Mouse (Mus musculus): Measurements from ENCODE around the gene Coro1a. TPM values are rescaled to one million over a fixed set of nuclear protein-coding genes. Genes with fewer than 3 reads are reported as not detected.

Coro1a gene
- total RNA-seq, 2 experiments from 2014 or later = 114 to 121 TPM

DNA sequence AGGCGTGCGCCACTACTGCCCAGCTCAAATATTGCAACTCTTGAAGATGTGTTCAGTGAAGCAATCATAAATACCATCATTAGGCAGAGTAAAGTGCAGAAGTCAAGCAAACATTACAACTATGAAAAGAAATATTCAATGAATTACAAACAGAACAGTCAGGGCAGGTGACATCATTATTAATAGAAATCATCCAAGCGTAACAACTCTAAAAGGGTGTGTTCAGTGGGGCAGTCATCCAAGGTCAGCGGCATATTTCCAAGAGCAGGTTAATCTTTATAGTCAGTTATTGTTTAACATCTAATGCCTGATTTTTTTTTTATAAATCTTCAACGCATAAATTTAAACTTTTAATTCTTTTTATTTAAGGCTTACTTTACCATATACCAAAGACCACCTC is 26.4 kb downstream of the Coro1a start:
- no peak for DNase-seq

DNA sequence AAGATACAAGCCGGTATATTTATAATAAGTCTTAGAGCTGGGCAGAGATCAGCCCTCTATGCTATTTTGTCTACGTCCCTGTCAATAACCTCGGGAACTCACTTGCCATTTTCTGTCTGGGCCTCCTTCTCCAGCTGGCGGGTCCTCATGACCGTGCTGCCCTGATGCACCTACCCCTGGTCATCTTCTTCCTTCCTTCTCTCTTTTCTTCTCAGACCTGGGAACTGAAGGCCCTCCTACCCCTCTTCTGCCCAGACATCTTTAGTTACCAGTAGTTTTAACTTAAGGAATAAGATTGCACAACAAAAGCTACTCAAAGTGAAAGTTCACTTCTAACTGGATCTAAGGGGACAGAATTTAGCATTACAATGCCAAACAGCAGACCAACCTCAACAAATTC is 27.9 kb downstream of the Coro1a start:
- no peak for DNase-seq

DNA sequence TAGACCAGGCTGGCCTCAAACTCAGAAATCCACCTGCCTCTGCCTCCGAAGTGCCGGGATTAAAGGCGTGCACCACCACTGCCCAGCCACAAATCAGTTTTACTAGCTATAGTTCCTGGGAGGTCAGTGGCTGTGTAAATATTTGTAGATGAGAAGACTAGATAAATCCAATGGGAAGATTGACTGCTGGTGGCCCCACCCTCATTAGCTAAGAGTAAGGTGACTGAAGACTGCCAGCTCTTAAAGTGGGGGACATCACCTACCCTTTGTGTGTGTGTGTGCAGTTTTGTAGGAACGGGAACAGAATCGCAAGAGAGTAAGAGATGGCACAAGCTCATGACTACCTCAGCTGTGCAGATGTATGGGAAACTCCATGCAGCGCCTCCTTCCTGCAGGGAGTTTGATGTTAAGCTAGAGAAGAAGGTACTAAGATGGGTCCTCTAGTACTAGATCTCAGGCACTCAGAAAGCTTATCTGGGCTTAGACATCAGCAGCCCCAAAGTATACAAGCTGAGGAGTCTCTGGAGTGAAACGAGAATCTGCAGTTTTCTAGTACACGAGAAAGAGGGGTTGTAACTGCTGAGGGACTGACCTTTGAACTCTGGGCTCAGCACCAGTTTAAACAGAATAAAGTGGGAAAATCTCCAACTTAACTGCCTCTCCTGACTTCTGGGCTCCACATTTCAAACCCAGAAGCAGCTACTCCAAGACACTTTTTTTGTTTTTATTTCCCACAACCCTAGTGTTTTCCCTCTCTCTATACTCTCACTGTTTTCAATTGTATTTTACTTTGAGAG is 28.8 kb downstream of the Coro1a start:
- DNase-seq = no peak

DNA sequence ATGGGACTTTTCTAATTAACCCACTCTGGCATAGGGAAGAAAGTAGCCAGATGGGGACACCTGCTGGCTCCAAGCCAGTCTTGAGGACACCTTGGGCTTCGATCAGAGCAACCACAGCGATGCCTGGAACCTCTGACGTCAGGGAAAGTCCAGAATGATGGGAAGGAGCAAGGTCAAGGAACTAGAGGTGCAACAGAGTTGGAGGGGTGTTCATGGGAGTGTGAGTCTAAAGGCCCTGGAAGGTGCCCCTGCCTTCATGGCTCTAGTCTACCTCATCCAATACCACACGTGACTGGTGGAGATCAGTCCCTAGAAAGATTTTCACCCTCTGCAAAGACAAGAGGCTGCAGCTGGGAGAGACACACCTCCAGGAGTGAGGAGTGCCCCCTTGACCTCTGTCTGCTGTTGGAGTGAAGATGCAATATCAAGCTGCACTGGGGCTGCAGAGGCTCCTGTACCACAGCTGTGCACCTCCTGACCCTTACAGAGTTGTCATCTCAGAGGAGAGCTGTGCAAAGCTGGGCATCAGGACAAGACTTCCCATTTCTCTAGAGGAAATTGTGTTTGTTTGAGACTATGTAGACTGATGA is 30.9 kb downstream of the Coro1a start:
- no peak for DNase-seq

DNA sequence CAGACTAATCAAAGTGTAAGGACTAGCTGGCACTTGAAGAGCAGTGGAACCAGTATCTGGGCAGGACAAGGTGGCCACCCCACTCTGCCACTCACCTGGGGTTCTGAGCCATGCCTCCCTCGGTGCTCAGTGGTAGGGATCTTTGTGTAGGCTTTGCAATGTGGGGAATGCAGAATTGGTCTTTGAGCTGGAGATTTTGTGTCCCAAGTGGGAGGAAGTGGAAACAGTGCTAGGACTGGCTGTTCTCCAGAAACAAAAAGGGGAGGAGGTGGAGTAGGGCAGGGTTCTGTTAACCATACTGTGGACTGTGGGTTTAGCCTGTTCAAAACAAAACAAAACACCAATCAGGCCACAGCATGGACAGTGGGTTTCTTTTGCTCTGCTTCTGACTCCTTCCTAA is 31.4 kb downstream of the Coro1a start, which contains the start of gene Sult1a1:
Gene Sult1a1, minus strand, starts transcription at position 226 of the 400 bp plus-strand sequence.
- DNase-seq = no peak

DNA sequence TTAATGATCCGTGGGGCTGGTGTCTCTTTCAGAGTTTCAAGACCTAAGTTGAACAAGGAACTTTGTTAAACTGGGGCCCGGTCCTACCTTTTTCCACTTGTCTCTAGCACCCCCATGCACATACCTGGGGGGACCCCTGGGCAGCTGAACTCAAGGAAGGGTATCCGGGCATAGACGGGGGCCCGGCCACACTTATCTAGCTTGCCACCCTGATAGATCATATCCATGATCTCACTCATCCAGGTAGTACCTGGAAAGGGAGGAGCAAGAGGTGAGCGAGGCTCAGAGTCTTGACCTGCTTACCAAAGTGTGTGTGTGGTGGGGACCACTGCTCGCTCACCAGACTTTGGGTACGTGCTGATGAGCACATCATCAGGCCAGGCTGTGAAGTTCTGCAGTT is 32.5 kb downstream of the Coro1a start:
- DNase-seq = no peak

DNA sequence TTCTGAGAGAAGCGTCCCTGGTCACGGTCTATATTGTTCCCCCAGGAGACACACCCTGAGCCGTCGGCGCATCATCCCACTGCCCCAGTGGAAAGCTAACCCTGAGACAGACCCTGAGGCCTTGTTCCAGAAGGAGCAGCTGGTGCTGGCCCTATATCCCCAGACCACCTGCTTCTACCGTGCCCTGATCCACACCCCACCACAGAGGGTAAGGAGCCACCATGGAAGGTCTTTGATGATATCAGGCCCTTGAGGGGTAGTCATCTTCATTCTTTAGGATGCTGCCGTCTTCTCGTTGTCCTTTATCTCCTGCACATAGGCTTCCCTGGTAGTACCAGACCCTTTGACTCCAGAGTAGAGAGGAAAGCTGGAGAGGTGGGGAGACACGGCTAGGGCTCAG is 35.5 kb downstream of the Coro1a start:
- DNase-seq = no peak

DNA sequence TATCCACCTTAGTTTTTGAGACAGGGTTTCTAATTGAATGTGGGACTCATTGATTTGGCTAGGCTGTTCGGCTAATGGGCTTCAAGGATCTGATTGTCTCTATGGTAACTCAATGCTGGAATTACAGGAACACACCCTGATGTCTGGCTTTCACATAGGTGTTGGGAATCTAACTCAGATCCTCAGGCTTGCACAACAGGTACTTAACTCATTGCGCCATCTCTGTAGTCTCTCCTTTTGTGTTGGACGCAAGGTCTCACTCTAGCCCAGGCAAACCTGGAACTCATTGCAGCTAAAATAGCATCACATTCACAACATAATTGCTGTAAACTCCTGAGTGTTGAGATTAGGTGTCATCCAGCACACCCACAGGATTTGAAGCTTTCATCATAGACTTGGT is 37.4 kb downstream of the Coro1a start:
- DNase-seq = no peak

DNA sequence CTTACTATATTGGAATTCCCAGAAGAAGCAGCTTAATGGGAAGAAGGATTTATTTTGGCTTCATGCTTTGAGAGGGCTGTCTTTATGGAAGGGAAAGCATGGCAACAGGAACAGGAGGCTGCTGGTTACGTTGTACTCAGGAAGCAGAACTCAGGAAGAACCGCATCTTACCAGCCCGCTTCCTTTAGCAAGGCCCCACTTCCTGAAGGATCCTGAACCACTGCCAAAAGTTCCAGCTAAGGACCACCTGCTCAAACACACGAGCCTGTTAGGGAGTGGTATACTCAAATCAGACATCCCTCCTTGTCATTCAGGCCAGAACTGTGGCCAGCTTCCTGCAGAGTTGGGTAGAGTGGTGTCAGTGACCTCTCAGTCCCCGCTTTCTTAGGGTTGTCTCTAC is 39.1 kb downstream of the Coro1a start:
- no peak for DNase-seq

DNA sequence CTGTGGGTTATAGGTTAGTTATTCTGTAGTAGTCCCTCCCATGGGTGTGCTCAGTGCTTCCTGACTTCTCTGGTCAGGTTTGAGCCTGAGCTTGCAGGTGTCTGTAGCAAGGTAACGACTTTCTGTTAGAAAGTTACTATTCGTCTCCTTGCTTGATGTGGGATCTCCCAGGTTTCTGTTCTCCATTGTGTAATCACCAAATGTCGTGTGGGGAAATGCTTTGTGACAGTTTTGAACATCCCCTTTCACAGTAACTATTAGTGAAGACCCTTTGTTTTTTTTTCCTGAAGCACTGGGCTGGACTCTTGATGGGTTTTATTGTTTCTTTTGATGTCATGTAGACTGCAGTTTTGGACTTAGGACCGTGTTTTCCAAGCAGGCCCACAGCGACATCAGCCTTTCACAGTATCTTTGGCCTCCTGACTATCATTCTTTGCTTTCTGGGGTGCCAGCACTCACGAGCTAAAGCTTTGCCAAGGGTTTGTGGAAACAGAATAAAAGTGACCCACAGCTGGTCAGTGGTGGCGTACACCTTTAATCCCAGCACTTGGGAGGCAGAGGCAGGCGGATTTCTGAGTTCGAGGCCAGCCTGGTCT is 40.0 kb downstream of the Coro1a start:
- DNase-seq = no peak

DNA sequence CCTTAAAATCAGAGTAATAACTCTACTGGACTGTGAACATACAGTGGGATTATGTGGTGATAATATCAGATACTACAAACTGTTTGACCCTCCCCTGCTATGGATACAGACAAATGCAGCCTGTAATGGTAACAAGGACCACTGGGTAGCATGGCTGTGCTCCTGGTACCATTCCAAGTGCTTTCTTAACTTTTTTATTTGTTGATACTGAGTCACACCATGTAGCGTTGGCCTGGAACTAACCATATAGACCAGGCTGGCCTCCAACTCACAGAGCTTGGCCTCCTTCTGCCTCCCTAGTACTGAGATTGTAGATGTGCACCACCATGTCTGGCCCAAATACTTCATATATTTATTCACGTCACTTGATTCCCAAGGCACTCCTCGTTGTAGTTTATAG is 42.3 kb downstream of the Coro1a start:
- DNase-seq = no peak

DNA sequence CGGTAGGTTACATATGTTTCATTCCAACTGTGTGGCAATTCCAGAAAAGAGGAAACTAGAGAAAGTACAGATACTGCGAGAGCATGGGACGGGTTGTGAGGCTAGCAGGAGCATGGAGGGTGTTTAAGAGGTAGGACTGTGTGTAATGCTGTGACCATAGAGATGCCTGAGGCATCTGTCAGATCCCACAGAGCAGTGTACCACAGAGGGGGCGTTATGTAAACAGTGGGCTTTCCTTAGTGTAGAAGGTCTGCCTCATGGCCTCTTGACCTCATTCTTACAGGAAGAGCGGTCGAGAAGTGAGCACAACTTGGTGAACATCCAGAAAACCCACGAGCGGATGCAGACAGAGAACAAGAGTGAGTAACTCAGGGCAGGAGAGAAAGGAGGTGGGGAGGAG is 43.9 kb downstream of the Coro1a start:
- DNase-seq = no peak

DNA sequence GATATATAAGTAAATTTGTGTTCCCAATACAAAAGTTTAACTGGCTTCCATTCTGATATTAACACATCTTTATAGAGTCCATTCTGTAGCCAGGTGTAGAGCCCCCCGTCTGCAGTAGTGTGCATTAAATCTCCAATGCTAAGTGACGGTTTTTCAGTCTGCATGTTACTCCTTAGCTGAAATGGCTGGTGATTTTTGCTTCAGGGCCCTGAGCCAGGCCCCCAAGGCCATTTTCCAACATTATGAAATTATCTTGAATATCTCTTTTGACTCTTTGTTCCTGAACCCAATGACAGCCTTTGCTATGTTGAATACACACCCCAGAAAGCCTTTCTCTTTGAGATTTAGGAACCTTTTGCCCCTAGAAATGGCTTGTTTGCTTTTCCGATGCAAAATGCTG is 47.8 kb downstream of the Coro1a start:
- DNase-seq = no peak

DNA sequence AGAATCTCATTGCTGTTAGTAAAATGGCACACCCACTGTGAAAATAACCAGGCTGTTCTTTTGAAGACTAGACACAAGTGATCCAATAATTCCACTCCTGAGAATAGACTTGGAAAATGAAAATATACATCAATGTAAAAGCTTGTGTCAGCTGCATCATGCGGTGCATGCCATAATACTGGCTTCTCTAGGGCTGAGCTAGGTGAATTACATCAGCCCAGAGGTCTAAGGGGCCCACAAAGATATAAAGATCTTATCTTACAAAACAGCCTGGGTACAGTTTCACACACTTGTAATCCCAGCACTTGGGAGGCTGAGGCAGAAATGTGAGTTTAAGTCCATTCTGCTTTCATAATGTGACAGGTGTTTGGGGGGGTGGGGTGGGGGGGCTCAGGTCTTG is 50.1 kb downstream of the Coro1a start:
- no peak for DNase-seq

DNA sequence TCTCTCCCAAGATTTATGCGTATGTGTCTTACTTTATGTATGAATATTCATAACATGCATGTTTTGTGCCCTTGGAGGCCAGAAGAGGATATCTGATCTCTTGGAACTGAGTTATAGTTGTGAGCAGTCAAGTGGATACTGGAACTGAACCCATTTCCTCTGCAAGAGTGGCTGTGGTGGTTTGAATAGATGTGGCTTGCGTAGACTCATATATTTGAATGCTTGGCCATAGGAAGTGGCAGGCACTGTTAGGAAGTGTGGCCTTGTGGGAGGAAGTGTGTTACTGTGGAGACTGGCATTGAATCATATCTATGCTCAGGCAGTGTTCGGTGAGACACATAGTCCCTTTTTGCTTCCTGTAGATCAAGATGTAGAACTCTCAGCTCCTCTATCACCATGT is 51.9 kb downstream of the Coro1a start:
- DNase-seq = no peak

DNA sequence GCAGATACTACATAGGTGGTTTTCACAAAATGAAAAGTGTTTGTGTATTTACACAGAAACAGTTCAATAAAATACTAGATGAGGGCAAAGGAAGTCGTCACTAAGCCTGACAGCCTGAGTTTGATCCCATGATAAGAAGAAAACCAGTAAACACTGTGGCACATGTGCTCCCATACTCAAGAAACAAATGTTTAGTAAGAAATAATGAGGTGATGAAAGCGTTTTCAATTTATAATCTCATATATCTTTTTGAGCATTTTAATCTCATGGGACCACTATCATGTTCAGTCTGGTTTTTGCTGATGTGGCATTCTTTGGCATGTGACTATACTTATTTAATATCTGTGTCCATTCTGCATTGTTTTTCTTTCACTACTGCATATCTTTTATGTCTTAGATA is 53.6 kb downstream of the Coro1a start:
- DNase-seq = no peak

DNA sequence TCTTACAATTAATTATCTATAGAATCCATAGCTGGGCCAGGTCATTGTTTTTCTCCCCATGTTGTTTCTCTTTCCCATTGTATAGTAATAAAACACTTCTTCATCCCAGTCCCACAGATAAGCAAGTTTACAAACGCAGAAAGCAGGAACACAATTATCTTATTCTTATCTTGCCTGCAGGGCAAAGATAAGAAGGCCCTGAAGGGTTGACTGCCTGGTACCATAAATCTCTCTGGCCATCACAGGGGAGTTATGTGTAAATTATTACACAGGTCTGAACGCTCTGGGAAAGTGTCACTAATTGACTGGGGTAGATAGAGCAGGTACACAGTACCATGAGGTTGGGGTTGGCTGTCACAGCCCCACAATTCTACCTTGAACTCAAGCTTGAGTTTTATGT is 56.7 kb downstream of the Coro1a start:
- DNase-seq = no peak

Other genes starting within 250 kb of the Coro1a start
- gene Atp2a1, start 244.7 kb downstream of the Coro1a start, total RNA-seq (2021) = under 1 TPM; 0.55 to 0.63 TPM
- 10 to 100 TPM; 72.5 to 73.2 TPM for gene Sh2b1, start 232.4 kb downstream of the Coro1a start, total RNA-seq (2021)
- 10 to 100 TPM; 88.9 to 94.0 TPM for gene Tufm, start 220.4 kb downstream of the Coro1a start, total RNA-seq (2021)
- 100 to 1,000 TPM; 113 to 134 TPM for gene Atxn2l, start 204.3 kb downstream of the Coro1a start, total RNA-seq (2021)
- 100 to 1,000 TPM; 172 to 177 TPM for gene Eif3c, start 141.4 kb downstream of the Coro1a start, total RNA-seq (2021)
- under 1 TPM; 0.40 to 0.42 TPM for gene Apobr, start 122.8 kb downstream of the Coro1a start, total RNA-seq (2021)
- 10 to 100 TPM; 28.3 to 32.9 TPM for gene Cln3, start 122.0 kb downstream of the Coro1a start, total RNA-seq (2021)
- gene Il27, start 112.8 kb downstream of the Coro1a start, total RNA-seq (2021) = not detected
- gene Nupr1, start 76.9 kb downstream of the Coro1a start, total RNA-seq (2021) = 1 to 10 TPM; 7.5 to 7.9 TPM
- gene Sgf29, start 58.5 kb downstream of the Coro1a start, total RNA-seq (2021) = 10 to 100 TPM; 25.6 to 30.3 TPM
- 10 to 100 TPM in 1 of 2 experiments, 1 to 10 TPM in 1; 6.3 to 11.2 TPM for gene Sult1a1, start 31.4 kb downstream of the Coro1a start, total RNA-seq (2021)
- 100 to 1,000 TPM in 1 of 2 experiments, 10 to 100 TPM in 1; 98.8 to 109 TPM for gene Bola2, start 12.4 kb downstream of the Coro1a start, total RNA-seq (2021)
- gene Slx1b, start 12.0 kb downstream of the Coro1a start, total RNA-seq (2021) = 10 to 100 TPM; 16.2 to 16.4 TPM
- 100 to 1,000 TPM; 144 to 146 TPM for gene Mapk3, start 51.8 kb upstream of the Coro1a start, total RNA-seq (2021)
- 1 to 10 TPM; 2.5 to 5.1 TPM for gene Gdpd3, start 58.5 kb upstream of the Coro1a start, total RNA-seq (2021)
- 100 to 1,000 TPM; 278 to 291 TPM for gene Ypel3, start 69.2 kb upstream of the Coro1a start, total RNA-seq (2021)
- gene Tbx6, start 73.7 kb upstream of the Coro1a start, total RNA-seq (2021) = 1 to 10 TPM in 1 of 2 experiments, under 1 TPM in 1; 0.75 to 1.1 TPM
- gene Ppp4c, start 84.7 kb upstream of the Coro1a start, total RNA-seq (2021) = 10 to 100 TPM; 54.3 to 59.5 TPM
- gene Fam57b, start 89.9 kb upstream of the Coro1a start, total RNA-seq (2021) = 10 to 100 TPM; 75.1 to 83.3 TPM
- not detected for gene 4930451I11Rik, start 123.9 kb upstream of the Coro1a start, total RNA-seq (2021)
- gene Doc2a, start 139.6 kb upstream of the Coro1a start, total RNA-seq (2021) = 10 to 100 TPM; 16.1 to 17.7 TPM
- 10 to 100 TPM; 29.5 to 32.0 TPM for gene Hirip3, start 154.2 kb upstream of the Coro1a start, total RNA-seq (2021)
- gene Ino80e, start 154.6 kb upstream of the Coro1a start, total RNA-seq (2021) = 10 to 100 TPM; 53.5 to 56.0 TPM
- 100 to 1,000 TPM; 151 to 165 TPM for gene Taok2, start 176.9 kb upstream of the Coro1a start, total RNA-seq (2021)
- 10 to 100 TPM; 23.2 to 23.8 TPM for gene Tmem219, start 215.1 kb upstream of the Coro1a start, total RNA-seq (2021)
- gene Kctd13, start 221.1 kb upstream of the Coro1a start, total RNA-seq (2021) = 100 to 1,000 TPM; 161 to 171 TPM
- 10 to 100 TPM; 34.1 to 35.4 TPM for gene Asphd1, start 241.8 kb upstream of the Coro1a start, total RNA-seq (2021)
- gene Sez6l2, start 242.8 kb upstream of the Coro1a start, total RNA-seq (2021) = 100 to 1,000 TPM; 427 to 447 TPM